Mouse (Mus musculus) ES-Bruce4 (cell line): ENCODE measurements around the gene Calm2. TPM values are rescaled to one million over a fixed set of nuclear protein-coding genes. Genes with fewer than 3 reads are reported as not detected.

Experiments used
- H3K27ac ChIP-seq: 2 replicates; pipeline ENCODE4 v1.5.1; 2012; ENCODE audit warnings: low read length, inconsistent platforms; ENCODE audit not compliant: insufficient read depth
- H3K27me3 ChIP-seq: 2 replicates; pipeline ENCODE4 v1.6.1; 2012; ENCODE audit warnings: mild to moderate bottlenecking, low read length, inconsistent platforms; ENCODE audit not compliant: control insufficient read depth, poor library complexity, insufficient read depth, severe bottlenecking
- H3K36me3 ChIP-seq: 2 replicates; pipeline ENCODE4 v1.6.1; 2012; ENCODE audit warnings: inconsistent platforms, mild to moderate bottlenecking, low read length, moderate library complexity; ENCODE audit not compliant: control insufficient read depth, poor library complexity, insufficient read depth, severe bottlenecking
- H3K4me1 ChIP-seq: one replicate; pipeline ENCODE4 v1.8.1; 2011; ENCODE audit warnings: low read length; ENCODE audit not compliant: control insufficient read depth, insufficient read depth
- H3K4me3 ChIP-seq: 2 replicates; pipeline ENCODE4 v1.5.1; 2011; ENCODE audit warnings: low read depth, mild to moderate bottlenecking, low read length
- H3K9ac ChIP-seq: 2 replicates; pipeline ENCODE4 v1.6.1; 2012; ENCODE audit warnings: low read depth, mild to moderate bottlenecking, inconsistent platforms; ENCODE audit not compliant: poor library complexity, severe bottlenecking
- H3K9me3 ChIP-seq: replicated peaks from 2 replicates; pipeline ENCODE4 v1.6.1; 2012; ENCODE audit warnings: mild to moderate bottlenecking, low read length, inconsistent platforms; ENCODE audit not compliant: control insufficient read depth, poor library complexity, insufficient read depth, severe bottlenecking
- CTCF ChIP-seq: IDR thresholded peaks from one replicate; pipeline ENCODE4 v1.8.1; 2011; ENCODE audit warnings: low read depth, low read length
- EP300 ChIP-seq: IDR thresholded peaks from 2 replicates; pipeline ENCODE4 v1.6.1; 2011; ENCODE audit warnings: low read depth, low read length; ENCODE audit not compliant: insufficient read depth
- POLR2A ChIP-seq: IDR thresholded peaks from one replicate; pipeline ENCODE4 v1.8.1; 2011; ENCODE audit warnings: low read length; ENCODE audit not compliant: insufficient read depth
- polyA plus RNA-seq: library from polyadenylated mRNA; stranded (reverse); fragments of >200 nt; gene quantifications from 2 replicates; pipeline ENCODE4 v1.2.4, GENCODE M21; 2011; ENCODE audit warnings: low read depth; ENCODE audit not compliant: missing spikeins, insufficient read depth, insufficient read length

Calm2 gene
- 1,141 and 1,173 TPM in 2 replicates for polyA plus RNA-seq

DNA sequence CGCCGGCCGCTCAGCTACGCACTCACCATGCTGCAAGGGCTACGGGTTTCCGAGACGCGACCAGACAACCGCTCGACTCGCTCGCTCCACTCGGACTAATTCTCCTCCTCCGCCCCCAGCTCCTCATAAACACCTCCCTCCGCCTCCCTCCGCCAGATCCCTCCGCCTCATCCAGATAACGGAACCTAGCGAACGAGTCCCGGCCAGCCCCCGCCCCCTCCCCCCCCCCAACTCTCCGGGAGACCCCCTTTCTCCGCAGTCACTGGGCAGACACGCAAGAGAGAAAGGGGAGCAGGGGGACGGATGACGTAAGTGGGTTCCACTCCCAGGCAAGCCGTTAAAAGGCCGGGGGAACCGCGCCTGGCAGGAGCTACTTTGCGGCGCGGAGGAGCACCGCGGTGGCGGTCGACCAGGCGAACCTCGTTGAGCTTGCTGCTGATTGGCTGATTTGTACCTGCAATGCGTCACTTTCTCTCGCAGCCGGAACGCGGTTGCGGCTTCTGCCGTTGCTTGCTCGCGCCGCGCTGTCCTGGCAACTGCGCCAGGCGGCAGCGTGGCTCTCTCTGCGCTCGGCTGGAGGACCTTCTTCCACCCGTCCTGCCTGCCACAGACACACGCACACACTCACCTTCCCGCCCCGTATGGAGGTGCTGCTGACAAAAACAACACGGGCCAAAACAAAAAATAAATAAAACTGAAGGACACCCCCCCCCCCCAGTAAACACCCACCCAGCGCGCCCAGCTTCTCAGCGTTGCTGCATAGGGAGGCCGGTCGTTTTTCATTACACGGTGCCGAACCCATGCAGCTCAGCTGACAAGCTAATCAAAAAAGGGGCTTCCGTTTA is at the start of gene Calm2:
Gene Calm2, minus strand, starts transcription at position 169 of the 845 bp plus-strand sequence.
- TF ChIP-seq CTCF (no peak), POLR2A (peak; percentile 99), EP300 (peak; percentile 76)
- peak within 1 kb of the TSS; percentile 100 for H3K9ac ChIP-seq
- no peaks in the 10 kb centered on the region for H3K9me3 ChIP-seq
- H3K4me1 ChIP-seq: peaks cover 1% of the 10 kb centered on the region
- peak within 1 kb of the TSS; percentile 79 for H3K4me3 ChIP-seq
- no peaks in the 10 kb centered on the region for H3K27me3 ChIP-seq
- H3K36me3 ChIP-seq: peaks cover 26% of the 10 kb centered on the region
- H3K27ac ChIP-seq: peak within 1 kb of the TSS; percentile 68

DNA sequence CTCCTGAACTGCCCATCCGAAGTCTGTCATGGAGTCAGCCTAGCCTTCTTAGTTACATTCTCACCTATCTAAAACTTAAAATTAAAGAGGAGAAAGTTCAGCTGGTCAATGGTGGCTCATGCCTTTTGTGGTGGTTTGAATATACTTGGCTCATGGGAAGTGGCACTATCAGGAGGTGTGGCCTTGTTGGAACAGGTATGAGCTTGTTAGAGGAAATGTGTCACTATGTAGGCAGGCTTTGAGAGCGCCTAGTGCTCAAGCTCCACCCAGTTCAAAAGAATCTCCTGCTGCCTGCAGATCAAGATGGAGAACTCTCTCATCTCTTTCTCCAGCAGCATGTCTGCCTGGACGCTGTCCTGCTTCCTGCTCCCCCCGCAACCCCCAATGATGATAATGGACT is 48.8 kb upstream of the Calm2 start:
- Histone ChIP-seq H3K36me3 (no peaks in the 10 kb centered on the region), H3K4me3 (no peak overlapping the region), H3K9ac (no peak overlapping the region), H3K9me3 (no peaks in the 10 kb centered on the region), H3K4me1 (peaks cover 9% of the 10 kb centered on the region), H3K27ac (0 out of 2 replicates have a peak overlapping the region, but pooled peaks have one; percentile 1), H3K27me3 (no peaks in the 10 kb centered on the region)
- TF ChIP-seq POLR2A (no peak), CTCF (no peak), EP300 (no peak)

DNA sequence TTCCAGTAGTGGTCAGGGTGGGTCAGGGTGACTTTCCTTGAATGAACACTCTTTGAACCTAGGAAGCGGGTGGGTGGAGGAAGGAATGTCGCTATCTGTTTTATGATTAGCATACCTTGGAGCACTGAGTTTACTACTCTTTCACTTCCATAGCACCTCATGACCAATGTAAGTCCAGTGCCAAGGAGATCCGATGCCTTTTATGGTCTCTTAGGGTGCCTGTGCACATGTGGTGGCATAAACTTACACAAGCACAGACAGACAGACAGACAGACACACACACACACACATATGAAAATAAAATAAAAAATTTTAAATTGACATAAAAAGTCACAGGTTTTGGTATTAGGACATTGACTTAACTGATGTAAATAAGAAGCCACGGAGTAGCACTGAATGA is 47.6 kb upstream of the Calm2 start:
- Histone ChIP-seq H3K27me3 (no peaks in the 10 kb centered on the region), H3K9ac (no peak overlapping the region), H3K9me3 (no peaks in the 10 kb centered on the region), H3K27ac (0 out of 2 replicates have a peak overlapping the region, but pooled peaks have one; percentile 5), H3K36me3 (no peaks in the 10 kb centered on the region), H3K4me3 (no peak overlapping the region), H3K4me1 (peaks cover 11% of the 10 kb centered on the region)
- TF ChIP-seq EP300 (no peak), POLR2A (no peak), CTCF (no peak)

DNA sequence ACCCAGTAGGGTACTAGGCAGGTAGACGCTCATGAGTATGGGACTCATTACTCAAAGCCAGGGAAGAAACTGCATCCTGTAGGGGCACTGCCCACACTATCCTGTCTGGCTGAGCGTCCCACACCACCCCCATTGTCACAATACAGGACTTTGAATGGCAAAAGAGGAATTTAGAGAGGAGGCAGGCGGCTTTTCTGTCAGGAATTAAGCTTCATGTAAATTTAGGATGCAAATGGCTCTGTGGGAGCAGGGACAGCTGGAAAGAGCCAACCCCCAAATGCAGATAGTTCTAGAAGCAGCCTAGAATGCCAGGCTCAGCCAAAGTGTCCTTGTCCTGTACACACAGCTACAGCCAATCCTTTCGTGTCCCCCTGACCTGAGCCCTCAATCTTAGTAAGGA is 45.6 kb upstream of the Calm2 start:
- H3K4me1 ChIP-seq: peaks cover 11% of the 10 kb centered on the region
- TF ChIP-seq POLR2A: no peak
- TF ChIP-seq EP300: peak; percentile 64; the same call in 1 of the 2 replicates
- no peak for TF ChIP-seq CTCF
- no peaks in the 10 kb centered on the region for H3K36me3 ChIP-seq
- no peaks in the 10 kb centered on the region for H3K9me3 ChIP-seq
- no peaks in the 10 kb centered on the region for H3K27me3 ChIP-seq
- H3K4me3 ChIP-seq: no peak overlapping the region
- no peak overlapping the region for H3K9ac ChIP-seq
- peak overlapping the region; percentile 23; the same call in 1 of the 2 replicates for H3K27ac ChIP-seq

DNA sequence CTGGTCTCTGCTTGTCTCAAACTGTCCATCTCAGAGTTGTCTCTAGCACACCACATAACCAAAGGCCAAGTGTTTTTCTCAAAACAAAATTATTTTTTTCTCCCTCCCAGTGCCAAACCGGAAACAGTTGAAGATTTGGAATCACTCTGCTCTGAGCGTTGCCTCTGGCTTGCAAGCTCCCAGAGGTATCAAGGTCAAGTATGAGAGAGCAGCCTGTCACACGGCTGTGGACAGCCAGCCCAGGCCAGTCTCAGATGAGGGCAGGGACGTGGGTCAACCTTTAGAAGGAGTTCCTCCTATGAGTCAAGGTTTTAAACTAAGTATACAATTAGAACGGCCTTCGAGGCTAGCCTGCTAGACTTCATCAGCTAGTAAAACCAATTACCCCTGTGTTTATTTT is 43.6 kb upstream of the Calm2 start:
- Histone ChIP-seq H3K4me1 (peaks cover 11% of the 10 kb centered on the region), H3K4me3 (no peak overlapping the region), H3K9ac (no peak overlapping the region), H3K27ac (no peak overlapping the region), H3K9me3 (0 out of 2 replicates have a peak, but pooled peaks cover 4% of the 10 kb centered on the region), H3K36me3 (no peaks in the 10 kb centered on the region), H3K27me3 (no peaks in the 10 kb centered on the region)
- TF ChIP-seq CTCF (no peak), EP300 (no peak), POLR2A (no peak)

DNA sequence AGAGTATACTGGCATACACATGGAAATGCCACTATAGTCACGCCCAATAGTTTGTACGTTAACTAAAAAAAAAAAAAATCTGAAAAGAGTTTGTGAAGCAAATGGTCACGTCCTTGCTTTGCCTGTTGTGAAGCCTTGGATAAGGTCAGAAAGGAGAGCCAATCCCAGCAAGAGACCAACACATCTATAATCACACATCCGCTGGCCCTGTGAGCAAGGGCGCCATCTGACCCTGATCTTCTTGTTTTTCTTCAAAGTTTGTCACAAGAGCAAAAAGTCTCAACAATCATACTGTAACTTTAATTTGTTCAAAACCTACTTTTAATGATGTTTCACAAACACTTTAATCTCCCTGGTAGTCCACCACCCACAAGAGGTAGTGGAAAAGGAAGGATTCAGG is 39.0 kb upstream of the Calm2 start:
- no peak overlapping the region for H3K27ac ChIP-seq
- TF ChIP-seq EP300: no peak
- TF ChIP-seq CTCF: no peak
- TF ChIP-seq POLR2A: no peak
- H3K9ac ChIP-seq: no peak overlapping the region
- H3K9me3 ChIP-seq: 0 out of 2 replicates have a peak, but pooled peaks cover 4% of the 10 kb centered on the region
- H3K4me1 ChIP-seq: peaks cover 2% of the 10 kb centered on the region
- no peak overlapping the region for H3K4me3 ChIP-seq
- no peaks in the 10 kb centered on the region for H3K36me3 ChIP-seq
- H3K27me3 ChIP-seq: no peaks in the 10 kb centered on the region
